Mouse (Mus musculus) embryo, embryonic 10 days (tissue): ENCODE measurements around the gene Armc8.

Experiments used
- DNase-seq: peaks from one replicate; pipeline ENCODE4 v3.0.0-alpha.2; 2015; ENCODE audit warnings: low spot score

Armc8 gene

DNA sequence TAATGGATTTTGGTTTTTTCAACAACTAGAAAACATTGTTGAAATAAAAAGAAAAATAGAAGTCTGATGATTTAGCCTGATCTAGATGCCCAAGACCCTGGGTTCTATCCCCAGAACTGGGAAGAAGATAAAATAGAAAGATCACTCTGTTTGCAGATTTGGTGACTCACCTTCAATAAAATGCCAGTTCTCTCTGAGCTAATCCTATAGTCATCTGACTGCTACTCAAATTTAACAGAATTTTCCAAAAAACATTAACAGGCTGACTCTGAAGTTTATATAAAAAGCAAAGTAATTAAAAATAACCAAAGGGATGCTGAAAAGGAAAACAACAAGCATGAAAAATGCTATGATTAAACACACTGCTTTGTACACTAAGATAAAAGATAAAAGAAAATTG lies 122.4 kb downstream of the Armc8 start:
- no peak for DNase-seq

- DNase-seq = peak; percentile 66
Observed at GRCm38 (mm10) chr9:99444590-99445178, 124.0 kb downstream of the Armc8 start.

DNA sequence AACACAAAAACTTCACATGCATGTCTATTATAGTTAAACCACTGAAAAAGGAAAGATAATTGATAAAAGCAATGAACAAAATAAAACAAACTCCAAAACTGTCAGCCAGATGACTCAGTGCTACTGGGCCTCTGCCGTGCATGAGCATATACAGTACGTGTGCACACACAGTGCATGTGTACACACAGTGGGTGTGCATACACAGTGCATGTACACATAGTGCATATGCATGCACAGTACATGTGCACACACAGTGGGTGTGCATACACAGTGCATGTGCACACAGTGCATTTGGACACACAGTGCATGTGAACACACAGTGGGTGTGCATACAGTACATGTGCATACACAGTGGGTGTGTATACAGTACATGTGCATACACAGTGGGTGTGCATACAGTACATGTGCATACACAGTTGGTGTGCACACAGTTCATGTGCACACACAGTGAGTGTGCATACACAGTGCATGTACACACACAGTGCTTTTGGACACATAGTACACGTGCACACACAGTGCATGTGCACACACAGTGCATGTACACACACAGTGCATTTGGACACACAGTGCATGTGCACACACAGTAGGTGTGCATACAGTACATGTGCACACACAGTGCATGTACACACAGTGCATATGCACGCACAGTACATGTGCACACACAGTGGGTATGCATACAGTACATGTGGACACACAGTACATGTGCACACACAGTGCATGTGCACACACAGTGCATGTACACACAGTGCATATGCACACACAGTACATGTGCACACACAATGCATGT lies 126.9 kb downstream of the Armc8 start:
- DNase-seq = no peak

- no peak for DNase-seq
Observed at GRCm38 (mm10) chr9:99440941-99441340, 127.8 kb downstream of the Armc8 start.

DNA sequence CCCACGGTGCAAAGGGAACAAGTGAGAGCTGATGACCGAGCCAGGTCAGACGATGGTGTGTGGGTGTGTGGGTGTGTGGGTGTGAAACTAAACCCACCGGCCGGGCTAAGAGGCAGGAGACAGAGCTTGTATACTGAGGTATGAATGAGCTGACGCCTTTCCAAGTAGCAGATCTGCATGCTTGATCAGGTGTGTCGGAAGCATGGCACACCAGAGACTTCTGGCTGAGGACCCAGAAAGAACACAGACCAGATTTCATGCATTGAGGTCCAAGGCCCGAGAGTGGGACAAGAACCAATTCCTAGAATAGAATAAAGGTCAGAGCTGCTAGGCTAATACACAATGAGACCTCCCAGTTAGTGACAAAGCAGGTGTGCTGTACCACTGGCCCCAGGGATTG lies 129.6 kb downstream of the Armc8 start:
- DNase-seq = no peak

DNA sequence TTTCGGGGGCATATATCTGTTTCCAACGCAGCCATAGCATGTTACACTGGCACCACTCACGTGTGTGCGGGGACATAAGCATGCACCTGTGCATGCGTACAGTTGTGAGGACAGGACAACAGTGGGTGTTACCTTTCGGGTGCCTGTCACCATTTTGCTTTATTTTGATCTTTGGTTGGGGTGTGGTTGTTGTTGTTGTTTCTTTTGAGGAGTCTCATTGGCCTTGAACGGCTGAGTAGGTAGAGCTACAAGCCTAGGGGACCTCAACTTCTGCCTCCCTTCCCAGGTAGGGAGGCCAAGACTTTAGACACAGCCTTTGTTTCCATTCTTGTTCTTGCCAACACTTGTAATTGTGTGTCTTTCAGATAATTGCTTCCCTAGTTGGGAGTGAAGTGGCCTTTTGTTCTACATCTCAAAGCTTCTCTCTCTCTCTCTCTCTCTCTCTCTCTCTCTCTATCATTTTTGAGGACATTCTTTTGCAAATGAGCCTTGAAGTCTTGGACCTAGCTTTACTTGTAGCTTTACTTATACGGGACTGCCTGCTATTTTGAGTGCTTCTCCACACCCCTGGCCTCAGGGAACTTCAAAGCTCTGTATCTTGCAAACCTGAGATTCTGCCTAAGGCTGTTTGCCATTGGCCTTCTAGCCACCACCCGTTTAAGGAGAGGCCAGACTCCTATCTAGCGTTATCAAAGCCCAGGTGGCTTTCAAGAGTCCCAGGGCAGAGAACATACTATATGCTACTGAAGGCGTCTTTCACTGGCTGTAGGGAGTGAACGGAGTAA lies 130.7 kb downstream of the Armc8 start:
- no peak for DNase-seq

DNA sequence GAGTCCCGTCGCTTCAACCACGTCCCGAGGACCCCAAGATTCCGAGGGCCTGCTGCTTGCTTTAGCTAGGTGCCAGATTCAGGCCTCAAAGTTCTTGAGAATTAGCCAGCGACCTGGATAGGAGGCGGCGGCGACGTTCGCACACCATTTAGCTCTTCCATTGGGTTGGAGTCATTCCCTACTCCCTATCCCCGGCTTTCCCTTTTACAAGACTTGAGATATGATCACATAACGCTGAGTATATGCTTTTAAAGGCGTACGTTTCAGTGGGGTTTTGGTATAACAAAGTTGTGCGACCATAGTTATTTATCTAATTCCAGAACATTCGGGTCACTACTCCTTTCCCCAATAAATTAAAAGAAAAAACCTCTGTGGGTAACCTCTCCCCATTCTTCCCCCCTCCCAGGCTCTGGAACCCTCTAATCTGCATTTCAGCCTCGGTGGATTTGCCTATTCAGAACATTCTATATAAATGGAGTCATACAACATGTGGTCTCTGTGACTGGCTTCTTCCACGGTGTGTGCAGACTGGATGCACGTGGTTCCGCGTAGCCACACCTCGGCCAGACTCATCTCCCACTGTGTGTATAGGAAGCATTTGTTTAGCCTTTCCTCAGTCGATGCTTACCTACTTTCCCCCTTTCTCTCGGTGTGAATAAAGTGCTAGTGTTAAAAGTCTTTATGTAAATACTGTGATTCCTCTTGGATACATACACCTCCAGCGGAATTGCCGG lies 131.5 kb downstream of the Armc8 start, which contains the start of gene Mras:
Gene Mras (minus strand): TSS at position 351 of the 734 bp plus-strand sequence.
- DNase-seq = peak; percentile 51

DNA sequence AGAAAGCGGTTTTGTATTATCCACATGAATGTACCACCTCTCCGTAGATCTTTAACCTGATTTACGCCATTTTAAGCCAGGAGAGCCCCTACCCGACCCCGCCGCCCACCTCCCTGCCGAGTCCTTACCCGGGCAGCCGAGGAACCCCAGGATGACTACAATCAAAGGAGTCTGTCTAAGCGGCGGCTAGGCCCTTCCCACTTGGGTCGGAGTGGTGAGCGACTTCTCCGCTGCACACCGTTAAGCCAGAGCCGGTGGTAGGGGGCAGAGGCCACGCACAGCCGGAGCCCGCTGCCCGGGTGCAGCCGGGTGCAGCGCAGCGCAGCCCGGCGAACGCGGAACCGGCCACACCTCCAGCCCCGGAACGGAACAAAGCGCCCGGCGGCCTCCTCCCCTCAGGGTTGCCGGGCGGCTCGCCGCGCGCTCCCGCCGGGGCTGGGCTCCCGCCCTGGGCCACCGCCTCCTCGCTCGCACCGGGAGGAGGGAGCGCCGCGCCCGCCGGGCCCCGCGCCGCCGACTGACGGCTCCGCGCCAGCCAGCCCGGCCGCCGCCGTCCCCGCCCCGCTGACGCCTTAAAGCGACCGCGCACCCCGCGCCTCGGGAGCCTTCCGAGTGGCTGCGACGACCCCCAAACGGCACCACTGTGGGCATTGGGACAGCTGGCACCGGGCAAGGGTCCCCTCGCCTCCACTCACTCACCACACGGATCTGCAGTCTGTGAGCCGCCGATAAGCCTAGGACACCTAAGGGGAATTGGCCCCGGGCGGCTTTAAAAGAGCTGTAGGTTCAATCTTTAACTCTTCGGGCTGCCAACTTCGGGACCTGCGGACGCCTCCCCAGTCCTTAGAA lies 132.3 kb downstream of the Armc8 start:
- peak; percentile 61 for DNase-seq

GRCm38 (mm10) chr9:99435619-99436181 lies 133.0 kb downstream of the Armc8 start:
- peak; percentile 44 for DNase-seq

DNA sequence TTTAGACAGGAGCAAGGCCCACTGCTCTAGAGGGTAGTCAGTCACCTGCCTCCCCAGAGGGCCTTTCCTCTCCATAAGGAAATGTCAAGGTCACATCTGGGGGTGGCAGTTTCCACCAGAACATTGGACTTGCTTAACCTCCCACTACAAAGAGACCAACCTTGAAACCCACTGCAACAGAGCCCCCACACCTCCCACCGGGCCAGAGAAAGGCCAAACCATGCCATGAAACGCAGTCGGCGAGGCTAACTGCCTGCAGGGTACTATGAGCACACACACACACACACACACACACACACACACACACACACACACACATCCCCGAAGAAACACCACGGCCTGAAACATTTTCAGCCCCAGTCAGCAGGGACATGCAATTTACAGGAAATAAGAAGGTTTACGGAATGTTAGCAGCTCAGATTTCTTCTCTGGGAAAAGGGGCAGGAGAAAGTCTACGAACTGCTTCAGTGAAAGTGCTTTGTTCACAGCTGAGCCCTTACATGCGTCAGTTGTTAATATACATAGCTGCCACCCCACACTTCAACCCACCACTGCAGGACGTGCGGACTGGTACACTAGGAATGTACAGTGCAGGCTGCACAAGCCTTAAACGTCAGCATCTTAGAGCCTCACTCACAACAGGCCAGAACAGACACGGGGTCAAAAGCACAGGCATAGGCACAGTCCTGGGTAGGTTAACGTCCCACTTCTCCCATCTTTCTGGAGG lies 133.6 kb downstream of the Armc8 start:
- peak; percentile 15 for DNase-seq

DNA sequence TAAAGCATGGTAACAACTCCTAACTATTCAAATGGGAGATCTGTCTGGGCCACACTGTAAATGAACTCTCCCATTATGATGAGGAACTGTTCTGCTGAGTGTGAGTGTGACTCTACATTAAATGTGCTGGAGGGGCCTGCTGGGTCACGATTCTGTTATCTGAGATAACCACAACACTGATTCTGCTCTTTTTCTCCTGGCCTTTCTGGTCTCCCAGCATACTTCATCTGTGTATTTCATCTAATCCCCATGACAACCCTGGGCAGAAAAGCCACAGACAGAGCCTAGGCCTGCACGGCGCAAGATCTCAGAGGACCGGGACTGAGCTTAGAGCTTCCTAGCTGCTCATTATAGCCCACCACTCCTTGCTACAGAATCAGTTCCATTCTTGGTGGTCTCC lies 136.2 kb downstream of the Armc8 start:
- DNase-seq = no peak

- no peak for DNase-seq
Observed at GRCm38 (mm10) chr9:99431963-99432362, 136.7 kb downstream of the Armc8 start.

- DNase-seq = no peak
Observed at GRCm38 (mm10) chr9:99431346-99431745, 137.4 kb downstream of the Armc8 start.

GRCm38 (mm10) chr9:99430806-99431205 lies 137.9 kb downstream of the Armc8 start:
- DNase-seq = no peak

DNA sequence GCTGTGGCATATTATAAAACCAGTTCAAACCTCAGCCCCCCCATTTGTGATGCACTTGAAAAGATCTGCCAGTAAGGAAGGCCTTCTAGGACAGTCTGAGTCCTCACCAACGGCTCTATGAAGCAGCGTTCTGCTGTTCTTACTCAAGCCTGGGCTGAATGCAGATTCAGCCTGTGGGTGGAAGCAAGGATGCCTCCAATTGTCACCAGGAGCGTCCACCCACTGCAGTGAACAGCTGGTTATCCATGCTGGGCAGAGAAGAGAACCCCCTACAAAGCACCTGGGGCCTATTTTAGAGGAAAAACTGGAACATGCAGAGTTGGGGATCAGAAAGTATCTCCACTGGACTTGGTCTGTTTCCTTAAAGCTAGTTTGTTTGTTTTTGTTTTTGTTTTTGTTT lies 138.9 kb downstream of the Armc8 start:
- DNase-seq = no peak

- no peak for DNase-seq
Observed at GRCm38 (mm10) chr9:99428601-99429331, 139.9 kb downstream of the Armc8 start.
